Mouse (Mus musculus): ENCODE measurements around the gene Wdsub1.

DNA sequence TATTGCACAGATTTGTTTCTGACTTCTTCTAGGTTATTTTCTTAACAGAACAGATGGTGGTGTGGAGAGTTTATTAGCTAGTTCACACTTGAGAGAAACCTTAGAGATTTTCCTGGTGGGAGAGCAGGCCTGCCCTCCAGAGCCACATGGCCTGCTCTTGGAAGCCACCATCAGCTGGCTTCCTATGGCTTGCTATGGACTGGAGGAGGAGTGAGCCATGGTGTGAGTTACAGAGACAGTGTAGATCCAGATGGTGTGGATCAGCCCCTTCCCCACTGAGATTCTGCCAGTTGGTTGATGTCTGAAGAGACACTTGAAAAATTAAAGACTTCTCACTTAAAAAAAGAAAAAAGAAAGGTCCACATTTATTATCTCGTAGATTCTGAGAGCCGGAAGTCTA, 61.3 kb downstream of the Wdsub1 start:
- TF ChIP-seq CTCF (IDR thresholded peaks at IDR 0.05; ENCODE audit: low read depth) (no peak), EP300 (IDR thresholded peaks at IDR 0.05; ENCODE audit: low read depth) (no peak)

All from heart, postnatal 0 days (tissue).